Mouse (Mus musculus) C2C12 (cell line): ENCODE results near the gene Ripk4.

Source experiments
- CTCF ChIP-seq: IDR thresholded peaks from one replicate; pipeline ENCODE4 v1.5.1; 2011; ENCODE audit not compliant: control insufficient read depth, insufficient read depth, insufficient read length
- MAX ChIP-seq: IDR thresholded peaks from one replicate; pipeline ENCODE4 v1.6.1; 2011; ENCODE audit warnings: mild to moderate bottlenecking, control low read depth

DNA sequence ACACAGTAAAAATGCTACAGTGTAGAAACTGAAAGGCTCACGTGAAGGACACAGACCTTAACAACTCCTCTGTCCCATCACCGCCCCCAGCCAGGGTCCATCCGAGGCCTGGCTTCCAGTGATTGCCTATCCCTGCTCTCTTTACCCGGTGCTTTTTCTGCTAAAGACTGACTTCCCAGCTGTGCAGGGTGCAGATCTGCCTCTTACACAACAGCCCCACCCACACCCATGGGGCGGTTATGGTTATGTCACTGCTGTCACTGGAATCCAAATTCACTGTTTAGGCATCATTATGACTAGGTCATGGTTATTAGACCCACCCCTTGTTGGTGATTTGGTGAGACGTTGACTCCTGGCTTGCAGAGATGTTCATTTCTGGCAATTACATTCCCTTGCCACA is 25.6 kb downstream of the Ripk4 start:
- TF ChIP-seq CTCF: no peak
- no peak for TF ChIP-seq MAX
